Mouse (Mus musculus) heart, adult 2 months (tissue): Measurements from ENCODE around the gene Hmox1.
A peak's percentile ranks its signal among the peaks of the same experiment; 100 is the strongest.

Experiments used
- CTCF ChIP-seq: fragments of 200-600 bp; IDR thresholded peaks from 2 replicates; pipeline ENCODE4 v1.8.1; 2022; ENCODE audit warnings: antibody characterized with exemption, mild to moderate bottlenecking, moderate library complexity
- POLR2A ChIP-seq: fragments of 200-500 bp; IDR thresholded peaks from 2 replicates; pipeline ENCODE4 v1.6.1; 2011; ENCODE audit warnings: mild to moderate bottlenecking, low read depth, low read length, control low read depth; ENCODE audit not compliant: insufficient read depth

- TF ChIP-seq CTCF (peak; percentile 80), POLR2A (no peak)
Measured at GRCm38 (mm10) chr8:75071627-75072346, 21.6 kb upstream of the Hmox1 start.
